Mouse (Mus musculus): ENCODE measurements around the gene Ttll5. TPM values are rescaled to one million over a fixed set of nuclear protein-coding genes. Genes with fewer than 3 reads are reported as not detected.

Gene Ttll5
- total RNA-seq, 4 experiments from 2014 or later: 22.2 to 36.7 (median 27.8) TPM

- no peak for DNase-seq
These were observed 279.8 kb downstream of the Ttll5 start for GRCm38 (mm10) chr12:86104297-86104696.

GRCm38 (mm10) chr12:86105546-86105945 lies 281.1 kb downstream of the Ttll5 start:
- no peak for DNase-seq

- no peak for DNase-seq
These were observed 281.6 kb downstream of the Ttll5 start for GRCm38 (mm10) chr12:86106086-86106485.

GRCm38 (mm10) chr12:86107645-86108044 lies 283.2 kb downstream of the Ttll5 start:
- no peak for DNase-seq

- DNase-seq: no peak
These were observed 285.1 kb downstream of the Ttll5 start for GRCm38 (mm10) chr12:86109531-86109930.

- DNase-seq: no peak
These were observed 286.2 kb downstream of the Ttll5 start for GRCm38 (mm10) chr12:86110637-86111036.

Other genes with a start within 250 kb of the Ttll5 start
- gene Jdp2, start 225.6 kb upstream of the Ttll5 start, total RNA-seq (2022): 10 to 100 TPM; 13.0 to 20.5 (median 15.2) TPM
- gene Batf, start 138.0 kb upstream of the Ttll5 start, total RNA-seq (2022): 1 to 10 TPM in 2 of 4 experiments, under 1 TPM in 2; 0.38 to 2.4 (median 1.1) TPM
- 1 to 10 TPM; 3.3 to 6.3 (median 5.7) TPM for gene Flvcr2, start 78.1 kb upstream of the Ttll5 start, total RNA-seq (2022)
- gene Erg28, start 109 bp upstream of the Ttll5 start, total RNA-seq (2022): 10 to 100 TPM; 34.9 to 54.8 (median 47.3) TPM

All from adrenal gland, adult 8-10 months (tissue).